In genomic region chr4:128618246-128618911, GRCm38 (mm10) we compare ENCODE assay signal across 10 mouse cellular contexts. TPM values are rescaled to one million over a fixed set of nuclear protein-coding genes. Genes with fewer than 3 reads are reported as not detected.
DNase-seq lines count a peak whose midpoint lies in the region; ATAC-seq and TF ChIP-seq lines count a peak whose summit lies in the region.
"Had no signal": no experiment of that assay in that cellular context is flagged by ENCODE, and none has a peak within 500 bp of the region (broad histone marks: within the 10 kb centered on the region; RNA-seq: fewer than 3 reads in every experiment).

Gene Tlr12 (minus strand): TSS chr4:128618619.

- H3K36me3 ChIP-seq in lung, embryonic 14.5 days (ENCODE audit: insufficient read depth) = no peaks in the 10 kb centered on the region
- H3K36me3 ChIP-seq in splenic B cell, adult 2 months (ENCODE audit: control insufficient read depth, insufficient read depth, low read length, poor library complexity, severe bottlenecking) = no peaks in the 10 kb centered on the region

- 46% methylated on average over 15 of the region's 15 CpGs for WGBS in lung, embryonic 14.5 days

- 0 out of 2 replicates have a peak, but pooled peaks have one; percentile 39 for ATAC-seq in lung, embryonic 14.5 days (ENCODE audit: insufficient read depth)
- ATAC-seq in common myeloid progenitor, adult 5-6 weeks (replicated peaks; ENCODE audit: low read depth, poor library complexity, severe bottlenecking) = peak; percentile 9; the same call in 1 of the 2 replicates
- ATAC-seq: Patski had no signal

- no peak for TF ChIP-seq CTCF in lung, embryonic 14.5 days (IDR thresholded peaks at IDR 0.05; ENCODE audit: low read depth)

- H3K9me3 ChIP-seq in lung, embryonic 14.5 days (ENCODE audit: low read depth, low read length) = no peaks in the 10 kb centered on the region

- peaks cover 4% of the 10 kb centered on the region; the same call in 1 of the 2 replicates for H3K27me3 ChIP-seq in lung, embryonic 14.5 days (ENCODE audit: insufficient read depth, low read length)
- no peaks in the 10 kb centered on the region for H3K27me3 ChIP-seq in splenic B cell, adult 2 months (ENCODE audit: control insufficient read depth, insufficient read depth, low read length, poor library complexity, severe bottlenecking)

- no peak within 1 kb of the TSS for H3K9ac ChIP-seq in lung, embryonic 14.5 days

- H3K4me3 ChIP-seq in lung, embryonic 14.5 days (ENCODE audit: low read depth, low read length) = no peak within 1 kb of the TSS

- H3K27ac ChIP-seq in lung, embryonic 14.5 days (ENCODE audit: low read depth) = peak within 1 kb of the TSS; percentile 38; the same call in 1 of the 2 replicates

- DNase-seq in lung, embryonic 14.5 days = no peak
- no peak for DNase-seq in lung, adult 18-20 months
- DNase-seq in kidney, postnatal 25 days = peak; percentile 62 to 79
- peak; percentile 49 for DNase-seq in splenic B cell, adult 2 months (ENCODE audit: low read depth, low spot score)
- DNase-seq in urinary bladder, postnatal 25 days (ENCODE audit: low spot score) = no peak
- no peak for DNase-seq in frontal cortex, postnatal 10 days (ENCODE audit: low spot score in 2 of 2)
- no peak for DNase-seq in layer of hippocampus, adult 9-10 months (ENCODE audit: low spot score)
- DNase-seq: cerebellum, adult 8-10 months had no signal

- H3K4me2 ChIP-seq in lung, embryonic 14.5 days = peak within 1 kb of the TSS; percentile 10; the same call in 1 of the 2 replicates

- peaks cover 8% of the 10 kb centered on the region for H3K4me1 ChIP-seq in lung, embryonic 14.5 days (ENCODE audit: insufficient read depth)

RNA-seq across cellular contexts. Expression of gene Tlr12, which starts in this region (rescaled TPM):
- 0.26 and 0.30 TPM in 2 replicates for polyA plus RNA-seq in lung, embryonic 14.5 days (2014; fragmentation: Nextera tagmentation; extraction: Ambion mirVana)
- 0.44 and 1.1 TPM in 2 replicates for total RNA-seq in common myeloid progenitor, adult 5-6 weeks (2017)
- polyA plus RNA-seq: Patski had no signal

Comparison
In these comparisons a context has a peak if more than half of its experiments do, and no peak if none do; other contexts are left out.
1. Peak in ATAC-seq, H3K27ac ChIP-seq and H3K4me2 ChIP-seq in lung, embryonic 14.5 days; RNA of the gene not detected or under 1 TPM.
2. DNase-seq: peak in kidney, postnatal 25 days (2 of 2) and splenic B cell, adult 2 months (single experiment); none in lung, embryonic 14.5 days (single experiment), lung, adult 18-20 months (0 of 2), urinary bladder, postnatal 25 days (single experiment), frontal cortex, postnatal 10 days (0 of 2) and layer of hippocampus, adult 9-10 months (single experiment).